Mouse (Mus musculus): ENCODE measurements at regions not wholly inside any gene's neighbourhood (a gene's known extent, or its start where the extent isn't known, plus 50 kb on each side); places are given as distances from the start of the nearest gene placed in this dataset.

DNA sequence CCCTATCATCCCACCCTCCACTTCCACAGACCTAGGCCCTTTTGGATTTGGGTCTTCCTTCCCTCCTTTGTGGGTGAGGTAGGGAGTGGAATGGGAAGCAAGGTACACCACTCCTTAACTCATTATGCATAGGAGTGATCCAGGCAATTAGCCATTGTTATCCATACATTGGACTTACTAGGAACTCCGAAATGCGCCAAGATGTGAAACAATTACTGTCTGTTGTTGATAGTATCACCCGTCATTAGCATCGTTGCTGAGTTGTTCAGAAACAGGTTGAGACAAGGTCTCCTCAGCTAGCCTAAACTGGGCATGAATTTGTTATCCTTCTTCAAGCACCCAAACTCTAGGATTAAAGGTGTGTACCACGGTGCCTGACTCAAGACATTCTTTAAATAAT, 246.3 kb upstream of the Hnrnpa3 start:
- no peak overlapping the region for H3K4me3 ChIP-seq (ENCODE audit: low read depth, low read length)
- no peaks in the 10 kb centered on the region for H3K9me3 ChIP-seq (ENCODE audit: control insufficient read depth)
- H3K4me2 ChIP-seq (replicated peaks; ENCODE audit: low read depth) = no peak overlapping the region
- 94% methylated on average over 5 of the region's 5 CpGs for WGBS
- H3K27me3 ChIP-seq (replicated peaks; ENCODE audit: control insufficient read depth, insufficient read depth, low read length) = no peaks in the 10 kb centered on the region
- TF ChIP-seq CTCF (IDR thresholded peaks at IDR 0.05; ENCODE audit: low read depth) = no peak
- H3K9ac ChIP-seq (ENCODE audit: low read depth, low read length) = no peak overlapping the region
- H3K4me1 ChIP-seq (replicated peaks; ENCODE audit: control insufficient read depth, insufficient read depth, low read length) = no peaks in the 10 kb centered on the region
- no peaks in the 10 kb centered on the region for H3K36me3 ChIP-seq (ENCODE audit: control insufficient read depth, insufficient read depth)
- no peak for ATAC-seq
- H3K27ac ChIP-seq (ENCODE audit: low read depth, low read length) = no peak overlapping the region

DNA sequence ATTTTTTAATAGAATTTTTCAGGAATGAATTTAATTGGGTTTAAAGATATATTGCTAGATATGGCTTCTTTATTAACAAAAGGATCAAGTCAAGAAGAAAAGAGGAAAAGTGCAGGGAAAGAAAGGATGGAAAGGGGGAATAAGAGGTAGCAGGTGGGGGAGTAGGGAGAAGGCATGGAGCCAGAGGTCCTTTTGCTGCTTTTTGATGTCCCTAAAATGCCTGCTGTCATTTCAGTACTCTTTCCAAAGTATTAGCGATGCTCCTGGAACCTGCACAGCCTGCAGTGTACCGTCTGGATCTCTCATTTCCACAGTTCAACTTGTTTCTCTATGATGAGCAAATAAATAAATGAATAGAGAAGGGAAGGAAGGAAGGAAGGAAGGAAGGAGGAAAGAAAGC, 240.4 kb upstream of the Hnrnpa3 start:
- Histone ChIP-seq H3K9me3 (ENCODE audit: control insufficient read depth) (no peaks in the 10 kb centered on the region), H3K4me1 (replicated peaks; ENCODE audit: control insufficient read depth, insufficient read depth, low read length) (no peaks in the 10 kb centered on the region), H3K36me3 (ENCODE audit: control insufficient read depth, insufficient read depth) (no peaks in the 10 kb centered on the region), H3K27ac (ENCODE audit: low read depth, low read length) (no peak overlapping the region), H3K4me3 (ENCODE audit: low read depth, low read length) (no peak overlapping the region), H3K4me2 (replicated peaks; ENCODE audit: low read depth) (no peak overlapping the region), H3K9ac (ENCODE audit: low read depth, low read length) (no peak overlapping the region), H3K27me3 (replicated peaks; ENCODE audit: control insufficient read depth, insufficient read depth, low read length) (no peaks in the 10 kb centered on the region)
- TF ChIP-seq CTCF (IDR thresholded peaks at IDR 0.05; ENCODE audit: low read depth) = no peak
- no peak for ATAC-seq
- 85% methylated on average over 2 of the region's 2 CpGs for WGBS

DNA sequence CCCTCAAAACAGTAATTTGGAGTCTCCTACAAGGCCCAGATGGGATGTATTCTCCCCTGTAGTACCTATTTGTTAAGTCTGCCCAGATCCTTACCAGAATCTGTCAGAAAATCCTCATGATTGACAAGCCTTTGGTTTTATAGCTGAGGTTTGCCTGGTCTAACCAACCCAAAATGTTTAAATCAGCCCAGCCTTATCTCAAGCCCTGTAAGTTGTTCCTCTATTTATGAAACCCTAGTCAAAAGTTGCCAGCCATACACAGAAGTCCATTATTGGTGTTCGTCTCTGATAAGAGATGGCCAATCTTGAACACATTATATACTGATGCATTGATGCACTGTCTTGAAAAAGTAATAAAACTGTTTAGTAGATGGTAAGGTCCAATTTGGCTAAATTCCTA, 239.9 kb upstream of the Hnrnpa3 start:
- H3K4me3 ChIP-seq (ENCODE audit: low read depth, low read length) = no peak overlapping the region
- H3K9me3 ChIP-seq (ENCODE audit: control insufficient read depth) = no peaks in the 10 kb centered on the region
- no peak overlapping the region for H3K27ac ChIP-seq (ENCODE audit: low read depth, low read length)
- ATAC-seq = no peak
- no peak overlapping the region for H3K9ac ChIP-seq (ENCODE audit: low read depth, low read length)
- H3K4me2 ChIP-seq (replicated peaks; ENCODE audit: low read depth) = no peak overlapping the region
- H3K36me3 ChIP-seq (ENCODE audit: control insufficient read depth, insufficient read depth) = no peaks in the 10 kb centered on the region
- H3K4me1 ChIP-seq (replicated peaks; ENCODE audit: control insufficient read depth, insufficient read depth, low read length) = no peaks in the 10 kb centered on the region
- WGBS = 93% methylated on average over 1 of the region's 1 CpGs
- no peaks in the 10 kb centered on the region for H3K27me3 ChIP-seq (replicated peaks; ENCODE audit: control insufficient read depth, insufficient read depth, low read length)
- no peak for TF ChIP-seq CTCF (IDR thresholded peaks at IDR 0.05; ENCODE audit: low read depth)

DNA sequence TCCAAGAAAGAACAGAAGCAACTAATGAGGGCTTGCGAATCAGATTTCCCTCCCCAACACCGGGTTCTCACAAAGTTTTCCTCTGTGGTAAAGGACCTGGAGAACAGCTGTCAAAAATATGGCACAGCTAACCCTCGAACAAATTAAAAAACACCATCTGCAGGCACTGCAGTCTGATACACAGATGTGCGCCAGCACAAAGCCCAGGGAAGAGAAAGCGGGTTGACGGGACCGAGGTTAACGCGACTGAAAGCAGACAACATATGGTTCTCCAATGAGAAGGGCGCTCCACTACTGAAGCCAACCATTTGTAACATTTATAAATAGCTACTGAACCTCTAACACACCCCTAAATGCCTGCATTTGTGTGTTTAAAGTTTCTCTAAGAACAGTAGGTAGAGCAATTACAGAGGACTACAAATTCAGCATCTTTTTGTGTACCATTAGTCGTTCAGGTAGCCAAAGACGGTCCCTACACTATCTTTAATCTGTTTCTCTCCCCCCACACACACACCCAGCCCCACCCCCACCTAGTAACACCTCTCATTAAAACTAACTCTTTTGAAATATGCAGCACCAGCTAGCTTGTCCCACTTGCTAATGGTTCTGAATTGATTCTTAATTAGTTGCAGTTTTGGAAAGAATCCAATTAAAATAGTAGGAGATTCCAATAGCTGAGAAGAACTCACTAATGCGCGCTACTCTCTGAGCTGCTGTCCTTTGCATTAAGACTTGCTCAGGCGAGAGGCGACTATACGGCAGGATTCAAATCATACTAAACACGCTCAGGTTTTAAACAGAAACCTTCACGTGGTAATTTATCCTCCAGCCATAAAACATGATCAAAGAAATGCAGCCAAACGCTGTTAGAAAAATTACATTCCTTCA, 236.0 kb upstream of the Hnrnpa3 start:
- Histone ChIP-seq H3K4me3 (ENCODE audit: low read depth, low read length) (no peak overlapping the region), H3K27me3 (replicated peaks; ENCODE audit: control insufficient read depth, insufficient read depth, low read length) (no peaks in the 10 kb centered on the region), H3K4me1 (replicated peaks; ENCODE audit: control insufficient read depth, insufficient read depth, low read length) (no peaks in the 10 kb centered on the region), H3K27ac (ENCODE audit: low read depth, low read length) (no peak overlapping the region), H3K36me3 (ENCODE audit: control insufficient read depth, insufficient read depth) (no peaks in the 10 kb centered on the region), H3K9me3 (ENCODE audit: control insufficient read depth) (no peaks in the 10 kb centered on the region), H3K4me2 (replicated peaks; ENCODE audit: low read depth) (no peak overlapping the region), H3K9ac (ENCODE audit: low read depth, low read length) (no peak overlapping the region)
- no peak for TF ChIP-seq CTCF (IDR thresholded peaks at IDR 0.05; ENCODE audit: low read depth)
- ATAC-seq = no peak
- 73% methylated on average over 20 of the region's 20 CpGs for WGBS

DNA sequence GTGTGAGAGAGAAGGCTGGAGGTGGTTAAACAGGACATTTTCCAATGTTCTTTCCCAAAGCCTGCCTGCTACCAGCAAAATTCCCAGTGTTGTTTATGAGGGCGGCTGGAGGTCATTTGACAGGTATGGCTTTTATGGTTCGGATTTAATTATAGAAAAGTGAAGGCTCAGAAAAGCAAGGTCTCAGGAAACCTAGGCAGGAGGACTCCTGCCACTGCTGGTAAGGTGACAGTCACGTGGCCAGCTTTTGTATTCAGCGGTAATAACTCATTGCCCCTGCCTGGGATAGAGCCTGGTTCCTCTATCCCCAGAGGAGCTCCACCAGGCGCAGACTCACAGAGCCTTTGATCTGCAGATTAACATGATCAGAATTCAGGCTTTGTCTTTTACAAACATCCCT, 235.2 kb upstream of the Hnrnpa3 start:
- Histone ChIP-seq H3K9me3 (ENCODE audit: control insufficient read depth) (no peaks in the 10 kb centered on the region), H3K36me3 (ENCODE audit: control insufficient read depth, insufficient read depth) (no peaks in the 10 kb centered on the region), H3K27me3 (replicated peaks; ENCODE audit: control insufficient read depth, insufficient read depth, low read length) (no peaks in the 10 kb centered on the region), H3K4me3 (ENCODE audit: low read depth, low read length) (no peak overlapping the region), H3K4me1 (replicated peaks; ENCODE audit: control insufficient read depth, insufficient read depth, low read length) (no peaks in the 10 kb centered on the region), H3K27ac (ENCODE audit: low read depth, low read length) (no peak overlapping the region), H3K4me2 (replicated peaks; ENCODE audit: low read depth) (no peak overlapping the region), H3K9ac (ENCODE audit: low read depth, low read length) (no peak overlapping the region)
- no peak for ATAC-seq
- no peak for TF ChIP-seq CTCF (IDR thresholded peaks at IDR 0.05; ENCODE audit: low read depth)
- 37% methylated on average over 5 of the region's 5 CpGs for WGBS

DNA sequence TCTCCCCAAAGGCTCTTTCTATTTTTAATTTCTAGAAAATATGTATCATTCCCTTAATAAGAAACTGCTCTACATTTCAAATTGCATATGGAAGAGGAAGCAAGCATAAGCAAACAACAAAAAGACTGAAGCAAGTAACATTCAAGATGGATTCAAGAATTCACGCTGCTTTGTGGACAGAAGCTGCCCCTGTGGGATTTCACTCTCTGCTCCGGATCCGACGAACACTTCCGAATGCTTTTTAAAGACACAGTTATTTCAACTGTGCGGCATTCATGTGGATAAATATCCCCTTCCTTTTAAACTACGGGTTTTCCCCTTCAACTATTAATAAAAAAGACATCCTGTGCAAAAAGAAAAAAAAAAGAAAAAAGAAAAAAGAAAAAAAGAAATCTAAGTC, 234.7 kb upstream of the Hnrnpa3 start:
- Histone ChIP-seq H3K9ac (ENCODE audit: low read depth, low read length) (no peak overlapping the region), H3K27me3 (replicated peaks; ENCODE audit: control insufficient read depth, insufficient read depth, low read length) (no peaks in the 10 kb centered on the region), H3K36me3 (ENCODE audit: control insufficient read depth, insufficient read depth) (no peaks in the 10 kb centered on the region), H3K4me1 (replicated peaks; ENCODE audit: control insufficient read depth, insufficient read depth, low read length) (no peaks in the 10 kb centered on the region), H3K9me3 (ENCODE audit: control insufficient read depth) (no peaks in the 10 kb centered on the region), H3K27ac (ENCODE audit: low read depth, low read length) (no peak overlapping the region), H3K4me2 (replicated peaks; ENCODE audit: low read depth) (no peak overlapping the region), H3K4me3 (ENCODE audit: low read depth, low read length) (no peak overlapping the region)
- TF ChIP-seq CTCF (IDR thresholded peaks at IDR 0.05; ENCODE audit: low read depth) = no peak
- WGBS = 58% methylated on average over 7 of the region's 7 CpGs
- ATAC-seq = no peak

Measured in intestine, postnatal 0 days (tissue).